Mouse (Mus musculus): ENCODE results near the gene Syt15. TPM values are rescaled to one million over a fixed set of nuclear protein-coding genes. Genes with fewer than 3 reads are reported as not detected.

The Syt15 gene
- total and polyA plus RNA-seq, 2 experiments from 2014 or later, result 0.31 to 1.0 TPM

- Histone ChIP-seq H3K9ac (replicated peaks; ENCODE audit: low read depth, low read length) (no peak overlapping the region), H3K9me3 (replicated peaks; ENCODE audit: control insufficient read depth, low read length) (no peaks in the 10 kb centered on the region), H3K27me3 (ENCODE audit: control insufficient read depth, insufficient read depth, low read length) (no peaks in the 10 kb centered on the region), H3K4me3 (ENCODE audit: low read depth, low read length) (no peak overlapping the region), H3K36me3 (replicated peaks; ENCODE audit: control insufficient read depth, insufficient read depth, low read length) (no peaks in the 10 kb centered on the region), H3K27ac (ENCODE audit: low read depth) (no peak overlapping the region), H3K4me2 (ENCODE audit: low read depth, low read length) (no peak overlapping the region), H3K4me1 (ENCODE audit: control insufficient read depth, insufficient read depth) (peaks cover 3% of the 10 kb centered on the region; the same call in 1 of the 2 replicates)
- no peak for ATAC-seq (ENCODE audit: insufficient read depth, low read depth)
- no peak for DNase-seq (ENCODE audit: low spot score)
- TF ChIP-seq EP300 (IDR thresholded peaks at IDR 0.05; ENCODE audit: low read depth), result no peak
- no peak for TF ChIP-seq CTCF (IDR thresholded peaks at IDR 0.05; ENCODE audit: low read depth)
- WGBS, result 72% methylated on average over 4 of the region's 4 CpGs
Measured at GRCm38 (mm10) chr14:34226566-34226965, 7.2 kb downstream of the Syt15 start.

- 81% methylated on average over 12 of the region's 12 CpGs for WGBS
- no peak for DNase-seq (ENCODE audit: low spot score)
- no peak for TF ChIP-seq CTCF (IDR thresholded peaks at IDR 0.05; ENCODE audit: low read depth)
- no peak for TF ChIP-seq EP300 (IDR thresholded peaks at IDR 0.05; ENCODE audit: low read depth)
- Histone ChIP-seq H3K4me1 (ENCODE audit: control insufficient read depth, insufficient read depth) (peaks cover 3% of the 10 kb centered on the region; the same call in 1 of the 2 replicates), H3K4me3 (ENCODE audit: low read depth, low read length) (no peak overlapping the region), H3K9me3 (replicated peaks; ENCODE audit: control insufficient read depth, low read length) (no peaks in the 10 kb centered on the region), H3K9ac (replicated peaks; ENCODE audit: low read depth, low read length) (no peak overlapping the region), H3K27ac (ENCODE audit: low read depth) (no peak overlapping the region), H3K27me3 (ENCODE audit: control insufficient read depth, insufficient read depth, low read length) (no peaks in the 10 kb centered on the region), H3K36me3 (replicated peaks; ENCODE audit: control insufficient read depth, insufficient read depth, low read length) (no peaks in the 10 kb centered on the region), H3K4me2 (ENCODE audit: low read depth, low read length) (no peak overlapping the region)
- ATAC-seq (ENCODE audit: insufficient read depth, low read depth), result no peak
Measured at GRCm38 (mm10) chr14:34227981-34228380, 8.6 kb downstream of the Syt15 start.

GRCm38 (mm10) chr14:34228830-34229506 lies 9.6 kb downstream of the Syt15 start:
- Histone ChIP-seq H3K9ac (replicated peaks; ENCODE audit: low read depth, low read length) (no peak overlapping the region), H3K27ac (ENCODE audit: low read depth) (peak overlapping the region; percentile 64), H3K27me3 (ENCODE audit: control insufficient read depth, insufficient read depth, low read length) (no peaks in the 10 kb centered on the region), H3K4me1 (ENCODE audit: control insufficient read depth, insufficient read depth) (peaks cover 3% of the 10 kb centered on the region; the same call in 1 of the 2 replicates), H3K9me3 (replicated peaks; ENCODE audit: control insufficient read depth, low read length) (no peaks in the 10 kb centered on the region), H3K36me3 (replicated peaks; ENCODE audit: control insufficient read depth, insufficient read depth, low read length) (no peaks in the 10 kb centered on the region), H3K4me3 (ENCODE audit: low read depth, low read length) (no peak overlapping the region), H3K4me2 (ENCODE audit: low read depth, low read length) (no peak overlapping the region; the same call in 1 of the 2 replicates)
- ATAC-seq (ENCODE audit: insufficient read depth, low read depth), result peak; percentile 81
- 25% methylated on average over 10 of the region's 10 CpGs for WGBS
- no peak for TF ChIP-seq CTCF (IDR thresholded peaks at IDR 0.05; ENCODE audit: low read depth)
- TF ChIP-seq EP300 (IDR thresholded peaks at IDR 0.05; ENCODE audit: low read depth), result no peak
- DNase-seq (ENCODE audit: low spot score), result peak; percentile 57

- no peaks in the 10 kb centered on the region for H3K27me3 ChIP-seq (ENCODE audit: control insufficient read depth, insufficient read depth, low read length)
- TF ChIP-seq CTCF (IDR thresholded peaks at IDR 0.05; ENCODE audit: low read depth), result no peak
- no peak for TF ChIP-seq EP300 (IDR thresholded peaks at IDR 0.05; ENCODE audit: low read depth)
- WGBS, result 79% methylated on average over 7 of the region's 7 CpGs
- H3K4me2 ChIP-seq (ENCODE audit: low read depth, low read length), result no peak overlapping the region
- H3K36me3 ChIP-seq (replicated peaks; ENCODE audit: control insufficient read depth, insufficient read depth, low read length), result 0 out of 2 replicates have a peak, but pooled peaks cover 3% of the 10 kb centered on the region
- ATAC-seq (ENCODE audit: insufficient read depth, low read depth) (no peak), DNase-seq (ENCODE audit: low spot score) (no peak)
- no peak overlapping the region for H3K4me3 ChIP-seq (ENCODE audit: low read depth, low read length)
- H3K4me1 ChIP-seq (ENCODE audit: control insufficient read depth, insufficient read depth), result peaks cover 3% of the 10 kb centered on the region
- H3K9me3 ChIP-seq (replicated peaks; ENCODE audit: control insufficient read depth, low read length), result no peaks in the 10 kb centered on the region
- H3K9ac ChIP-seq (replicated peaks; ENCODE audit: low read depth, low read length), result no peak overlapping the region
- no peak overlapping the region for H3K27ac ChIP-seq (ENCODE audit: low read depth)
Measured at GRCm38 (mm10) chr14:34232340-34232739, 12.9 kb downstream of the Syt15 start.

- H3K4me2 ChIP-seq (ENCODE audit: low read depth, low read length), result no peak overlapping the region
- TF ChIP-seq EP300 (IDR thresholded peaks at IDR 0.05; ENCODE audit: low read depth) (no peak), CTCF (IDR thresholded peaks at IDR 0.05; ENCODE audit: low read depth) (no peak)
- 77% methylated on average over 9 of the region's 9 CpGs for whole genome bisulfite sequencing
- 0 out of 2 replicates have a peak, but pooled peaks cover 3% of the 10 kb centered on the region for H3K36me3 ChIP-seq (replicated peaks; ENCODE audit: control insufficient read depth, insufficient read depth, low read length)
- H3K27ac ChIP-seq (ENCODE audit: low read depth), result no peak overlapping the region
- H3K27me3 ChIP-seq (ENCODE audit: control insufficient read depth, insufficient read depth, low read length), result no peaks in the 10 kb centered on the region
- H3K4me3 ChIP-seq (ENCODE audit: low read depth, low read length), result no peak overlapping the region
- DNase-seq (ENCODE audit: low spot score), result no peak
- no peak overlapping the region for H3K9ac ChIP-seq (replicated peaks; ENCODE audit: low read depth, low read length)
- no peaks in the 10 kb centered on the region for H3K9me3 ChIP-seq (replicated peaks; ENCODE audit: control insufficient read depth, low read length)
- H3K4me1 ChIP-seq (ENCODE audit: control insufficient read depth, insufficient read depth), result peaks cover 3% of the 10 kb centered on the region
- no peak for ATAC-seq (ENCODE audit: insufficient read depth, low read depth)
Measured at GRCm38 (mm10) chr14:34232866-34233680, 13.7 kb downstream of the Syt15 start.
